Mouse (Mus musculus) urinary bladder, adult 2 months (tissue): ENCODE data around the gene Nck1. TPM values are rescaled to one million over a fixed set of nuclear protein-coding genes. Genes with fewer than 3 reads are reported as not detected.
A peak's percentile ranks its signal among the peaks of the same experiment; 100 is the strongest.

Experiments
- DNase-seq: peaks from one replicate; pipeline ENCODE4 v3.0.0; 2022; ENCODE audit warnings: low spot score
- polyA plus RNA-seq: library from polyadenylated mRNA; depleted of rRNA; stranded (reverse); fragments of >200 nt; gene quantifications from 2 replicates; pipeline ENCODE4 v1.2.3, GENCODE M21; 2012; rRNA removed

Gene Nck1
- polyA plus RNA-seq, 1 experiment: 46.6 TPM

DNA sequence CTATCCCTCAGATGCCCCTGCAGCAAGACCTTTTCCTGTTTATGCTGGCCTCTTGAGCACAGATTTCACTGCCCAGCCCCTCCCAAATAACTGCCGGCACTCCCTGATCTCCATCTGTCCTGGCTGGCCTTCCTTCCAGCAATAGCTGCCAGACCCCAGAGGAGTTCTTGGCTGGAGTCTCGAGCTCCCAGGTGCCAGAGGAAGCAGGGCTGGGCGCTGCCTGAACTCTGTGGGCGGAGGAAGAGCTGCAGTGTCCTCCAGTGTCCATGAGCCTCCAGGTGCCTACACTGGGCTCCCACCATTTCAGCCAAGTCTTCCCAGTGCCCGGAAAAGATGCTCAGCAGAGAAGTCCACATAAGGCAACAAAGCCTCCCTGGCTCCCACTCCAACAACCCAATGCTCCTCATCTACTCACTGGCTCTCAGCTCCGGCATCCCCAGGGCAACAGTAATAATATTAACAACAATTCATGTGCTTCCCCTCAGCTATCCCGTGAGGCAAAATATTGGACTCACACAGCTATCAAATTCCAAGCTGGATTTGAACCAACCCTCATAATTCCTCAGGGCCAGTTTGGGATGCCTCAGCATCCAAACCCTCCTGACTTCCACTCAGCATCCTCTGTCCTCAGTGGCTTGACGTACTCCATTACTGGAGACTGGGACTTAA is 74.9 kb downstream of the Nck1 start:
- no peak for DNase-seq

GRCm38 (mm10) chr9:100470228-100470627 is 75.7 kb downstream of the Nck1 start:
- DNase-seq: no peak

DNA sequence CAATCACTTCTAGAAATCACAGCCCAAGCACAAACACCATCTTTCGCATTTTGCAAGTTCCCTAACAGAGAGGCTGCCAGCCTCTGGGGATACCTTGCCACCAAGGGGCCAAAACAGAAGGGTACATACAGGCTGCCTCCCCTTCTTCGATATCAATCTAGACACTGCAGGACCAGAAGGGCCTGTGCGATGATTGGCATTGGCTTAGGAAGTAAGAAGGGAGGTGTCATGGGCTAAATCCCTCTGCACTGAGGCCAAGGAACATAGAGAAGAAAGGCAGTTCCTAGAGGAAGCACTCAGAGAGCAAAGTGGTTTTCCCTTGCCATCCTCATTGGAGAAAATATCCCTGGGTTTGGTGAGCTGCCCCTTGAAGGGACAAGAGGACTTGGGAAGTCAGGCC is 76.3 kb downstream of the Nck1 start:
- no peak for DNase-seq

DNA sequence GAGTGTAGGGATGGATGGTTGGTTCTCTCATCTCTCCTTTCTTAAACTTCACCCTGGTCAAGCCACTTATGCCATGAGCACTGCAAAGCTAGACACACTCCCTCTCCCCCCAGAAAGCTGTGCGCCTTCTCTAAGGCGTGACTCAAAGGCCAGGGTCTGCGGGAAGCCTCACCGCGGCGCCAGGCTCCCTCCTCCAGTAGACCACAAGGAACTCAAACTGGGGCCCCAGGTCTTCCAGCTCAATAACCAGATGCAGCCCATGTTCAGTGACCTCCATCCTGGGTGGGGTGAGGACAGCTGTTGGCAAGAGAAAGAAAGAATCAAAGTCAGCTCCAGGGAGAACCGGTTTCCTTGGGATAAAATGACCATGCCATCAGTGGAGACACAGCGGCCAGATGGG is 77.8 kb downstream of the Nck1 start:
- no peak for DNase-seq

DNA sequence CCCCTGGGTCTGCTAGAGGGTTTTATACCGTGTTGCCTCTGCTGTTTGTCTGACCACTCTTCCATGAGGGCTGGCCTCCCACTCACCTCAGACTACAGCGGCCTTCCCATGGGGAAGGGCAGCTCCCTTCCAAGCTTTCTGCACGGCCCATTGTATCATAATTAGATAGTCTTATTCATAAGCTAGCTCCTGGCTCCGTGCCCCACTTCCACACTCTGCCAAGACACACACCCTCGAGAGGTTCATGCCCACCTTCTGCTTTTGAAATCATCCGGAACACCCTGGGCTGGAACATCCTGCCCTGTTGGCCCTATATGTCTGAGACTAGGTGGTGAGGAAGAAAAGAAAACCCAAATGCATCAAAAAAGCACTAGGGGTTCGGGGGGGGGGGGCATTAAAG is 78.3 kb downstream of the Nck1 start:
- DNase-seq: no peak

DNA sequence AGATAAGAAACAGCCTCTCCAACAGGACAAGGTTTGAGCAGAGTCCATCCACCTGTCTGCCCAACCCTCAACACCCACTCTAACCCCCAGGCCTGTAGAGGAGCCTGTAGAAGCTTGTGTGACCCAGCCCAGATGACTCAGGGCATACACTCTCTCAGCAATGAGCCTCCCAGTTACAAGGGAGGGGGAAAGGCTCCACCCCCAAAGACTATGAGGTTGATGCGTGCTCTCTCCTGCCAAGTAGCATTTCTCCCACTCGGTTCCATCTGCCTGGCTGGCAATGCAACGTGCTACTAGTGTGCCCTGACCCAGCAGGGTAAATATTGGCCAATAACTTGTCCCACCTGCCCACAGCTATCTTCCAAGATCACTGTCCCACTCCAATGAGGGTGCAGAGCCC is 79.2 kb downstream of the Nck1 start:
- DNase-seq: no peak

DNA sequence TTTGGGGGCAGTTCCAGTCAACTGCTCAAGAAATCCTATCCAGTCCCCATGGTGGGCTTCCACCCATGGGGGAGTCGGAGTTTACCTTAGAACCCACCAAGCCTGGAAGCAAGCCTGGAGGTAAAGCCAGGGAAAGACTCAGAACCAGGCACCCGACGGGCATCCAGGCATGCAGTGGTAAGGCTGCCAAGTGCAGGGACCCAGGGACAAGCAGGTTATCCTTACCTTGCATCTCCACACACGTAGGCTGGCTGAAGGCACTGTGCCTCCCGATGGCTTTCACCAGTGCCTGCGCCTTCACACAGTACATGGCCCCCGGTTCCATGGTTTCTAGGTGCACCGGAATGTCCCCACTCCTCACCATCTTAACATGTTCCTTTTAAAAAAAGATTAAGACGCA is 79.9 kb downstream of the Nck1 start:
- DNase-seq: no peak

GRCm38 (mm10) chr9:100465380-100465779 is 80.6 kb downstream of the Nck1 start:
- no peak for DNase-seq

DNA sequence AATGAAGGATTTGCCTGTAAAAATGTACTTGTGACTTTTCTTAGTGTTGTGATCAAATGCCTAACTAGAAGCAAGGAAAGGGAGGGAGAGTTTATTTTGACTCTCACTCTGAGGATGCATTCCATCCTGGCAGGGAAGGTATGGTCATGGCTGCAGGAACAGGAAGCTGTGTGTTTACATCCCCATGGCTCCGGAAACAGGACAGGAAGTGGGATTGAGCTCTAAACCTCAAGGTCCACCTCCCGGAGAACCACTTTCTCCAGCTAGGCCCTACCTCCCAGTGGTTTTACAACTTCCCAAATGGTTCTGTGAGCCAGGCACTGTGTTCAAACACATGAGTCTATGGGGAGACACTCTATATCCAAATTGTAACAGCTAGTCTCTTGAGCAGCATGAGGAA is 82.2 kb downstream of the Nck1 start:
- no peak for DNase-seq

- no peak for DNase-seq
Observed at GRCm38 (mm10) chr9:100462098-100462497, 83.8 kb downstream of the Nck1 start.

DNA sequence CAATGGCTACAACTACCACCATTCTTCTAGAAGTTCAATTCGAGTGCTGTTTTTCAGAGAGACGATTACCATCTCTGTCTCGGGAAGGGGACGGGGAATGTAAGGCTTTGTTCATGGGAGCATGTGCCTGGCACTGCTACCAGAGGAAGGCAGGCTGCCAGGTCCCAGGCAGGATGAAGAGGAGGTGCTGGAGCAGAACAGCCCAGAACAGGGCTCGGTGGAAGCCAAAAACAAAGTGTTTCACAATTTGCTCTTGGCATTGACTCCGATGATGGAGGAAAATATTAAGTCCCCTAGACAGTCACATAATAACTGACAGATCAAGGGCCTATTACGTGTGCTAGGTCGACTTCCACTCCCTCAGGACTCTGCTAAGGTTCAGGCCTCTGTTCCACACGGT is 84.3 kb downstream of the Nck1 start:
- DNase-seq: no peak

GRCm38 (mm10) chr9:100460203-100460602 is 85.7 kb downstream of the Nck1 start:
- DNase-seq: no peak

DNA sequence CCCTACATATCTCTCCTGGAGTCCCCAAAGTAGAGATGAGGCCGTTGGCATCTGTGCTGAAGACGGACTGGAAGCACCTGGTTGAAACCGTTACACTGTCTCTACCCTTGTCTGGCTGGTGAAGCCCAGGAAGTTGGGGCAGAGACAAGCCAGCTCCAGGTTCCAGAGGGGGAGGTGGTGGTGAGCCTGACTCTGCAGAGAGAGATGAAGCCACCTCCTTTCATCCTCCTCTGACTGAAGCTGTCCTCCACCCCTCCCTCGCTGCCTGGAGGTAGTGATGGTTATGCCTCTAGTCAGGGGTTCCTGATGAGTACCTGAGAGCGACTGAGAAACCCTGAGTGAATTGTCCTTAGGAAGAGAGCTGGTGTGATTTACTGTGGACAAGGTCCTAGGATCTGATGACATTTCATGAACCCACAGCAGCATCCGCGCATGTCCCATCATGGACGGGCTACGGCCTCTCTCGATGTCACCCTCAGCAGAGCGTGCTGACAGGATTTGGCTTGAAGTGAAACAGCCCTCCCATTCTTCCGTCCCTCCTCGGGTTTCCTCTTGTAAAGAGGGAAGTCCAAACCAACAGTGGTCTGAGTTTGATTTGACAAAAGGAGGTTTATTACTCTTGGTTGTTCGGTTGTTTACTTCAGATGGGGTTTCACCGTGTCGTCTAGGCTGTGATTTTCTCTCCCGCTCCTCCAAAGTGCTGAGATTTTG is 87.8 kb downstream of the Nck1 start:
- no peak for DNase-seq

- DNase-seq: no peak
Observed at GRCm38 (mm10) chr9:100454664-100454993, 91.3 kb downstream of the Nck1 start.

DNA sequence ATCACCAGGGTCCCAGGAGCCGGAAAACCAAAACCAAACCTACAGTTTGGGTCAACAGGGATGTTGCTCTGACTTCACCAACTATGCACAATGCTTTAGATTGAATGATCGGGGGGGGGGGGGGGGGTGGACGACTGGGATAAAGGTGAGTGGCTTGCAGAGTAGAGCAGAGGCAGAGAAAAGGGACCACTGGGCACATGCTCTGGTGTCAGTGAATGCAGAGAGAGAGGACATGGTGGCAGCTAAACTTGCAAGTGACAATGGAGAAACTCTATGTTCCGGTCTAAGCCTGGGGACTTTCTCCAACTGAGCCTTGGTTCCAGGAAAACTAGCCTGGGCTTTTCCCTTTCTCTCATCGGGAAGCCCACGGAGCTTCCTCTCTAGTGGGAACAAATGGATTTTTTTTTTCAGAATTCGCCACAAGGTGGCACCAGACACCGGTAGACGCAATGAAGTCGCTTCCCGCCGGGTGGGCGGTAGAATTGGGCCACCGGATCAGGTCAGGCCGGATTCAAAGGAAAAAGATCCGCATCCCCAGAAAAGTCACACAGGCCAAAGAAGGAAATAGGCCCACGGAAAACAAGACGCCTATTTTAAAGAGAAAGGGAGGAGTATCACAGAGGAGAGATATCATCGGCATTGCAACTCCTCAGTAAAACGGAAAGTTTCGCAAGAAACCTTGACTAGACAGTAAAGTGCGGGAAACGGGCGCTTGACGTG is 91.8 kb downstream of the Nck1 start:
- peak; percentile 45 for DNase-seq

- no peak for DNase-seq
Observed at GRCm38 (mm10) chr9:100452432-100452831, 93.5 kb downstream of the Nck1 start.

GRCm38 (mm10) chr9:100446059-100446686 is 99.8 kb downstream of the Nck1 start:
- peak; percentile 56 for DNase-seq

Other genes with a start within 250 kb of the Nck1 start
- 3.7 and 4.3 TPM in 2 replicates for gene Il20rb, start 59.3 kb downstream of the Nck1 start, polyA plus RNA-seq
- 3.7 and 4.1 TPM in 2 replicates for gene Slc35g2, start 25.0 kb upstream of the Nck1 start, polyA plus RNA-seq
- gene Stag1, start 51.7 kb upstream of the Nck1 start, polyA plus RNA-seq: 16.7 and 20.2 TPM in 2 replicates